Mouse (Mus musculus): Measurements from ENCODE around the gene Ifitm5. TPM values are rescaled to one million over a fixed set of nuclear protein-coding genes. Genes with fewer than 3 reads are reported as not detected.

The Ifitm5 gene
- polyA plus RNA-seq (2012; rRNA removed) = 1.5 and 1.6 TPM in 2 replicates

GRCm38 (mm10) chr7:140949824-140950530, at the start of gene Ifitm5:
Ifitm5 (minus strand) TSS chr7:140950291.

GRCm38 (mm10) chr7:140966921-140967320, 16.8 kb upstream of the Ifitm5 start, which contains the start of gene Ifitm1:
Ifitm1 (plus strand) TSS chr7:140967221.

GRCm38 (mm10) chr7:140955758-140956555, 5.9 kb upstream of the Ifitm5 start, which contains the start of the genes Gm45717 and Ifitm2:
Gm45717 (minus strand) TSS chr7:140955937.
Ifitm2 (minus strand) TSS chr7:140955987.

GRCm38 (mm10) chr7:140941222-140942051, 8.7 kb downstream of the Ifitm5 start, which contains the start of gene Pgghg:
Pgghg (plus strand) TSS chr7:140941391.

GRCm38 (mm10) chr7:140920418-140921029, 29.6 kb downstream of the Ifitm5 start, which contains the start of gene Nlrp6:
Nlrp6 (plus strand) TSS chr7:140920902.

GRCm38 (mm10) chr7:140900220-140900619, 49.9 kb downstream of the Ifitm5 start, which contains the start of gene Cox8b:
Cox8b (minus strand) TSS chr7:140900446.

Other genes with a start within 250 kb of the Ifitm5 start
- 0.91 and 3.0 TPM in 2 replicates for gene Cyp2e1, start 186.6 kb downstream of the Ifitm5 start, polyA plus RNA-seq (2012; rRNA removed)
- gene Syce1, start 162.4 kb downstream of the Ifitm5 start, polyA plus RNA-seq (2012; rRNA removed) = 0.07 and 0.17 TPM in 2 replicates
- 0.09 and 0.19 TPM in 2 replicates for gene Zfp941, start 128.1 kb downstream of the Ifitm5 start, polyA plus RNA-seq (2012; rRNA removed)
- gene Urah, start 115.3 kb downstream of the Ifitm5 start, polyA plus RNA-seq (2012; rRNA removed) = 63.2 and 78.4 TPM in 2 replicates
- gene Scgb1c1, start 104.7 kb downstream of the Ifitm5 start, polyA plus RNA-seq (2012; rRNA removed) = not detected in 2 replicates
- gene Odf3, start 102.5 kb downstream of the Ifitm5 start, polyA plus RNA-seq (2012; rRNA removed) = not detected in 2 replicates
- 2.8 TPM in 1 of 2 replicates, not detected in the other for gene Gm45785, start 94.0 kb downstream of the Ifitm5 start, polyA plus RNA-seq (2012; rRNA removed)
- 109 and 117 TPM in 2 replicates for gene Ric8a, start 93.3 kb downstream of the Ifitm5 start, polyA plus RNA-seq (2012; rRNA removed)
- gene Bet1l, start 92.7 kb downstream of the Ifitm5 start, polyA plus RNA-seq (2012; rRNA removed) = 23.7 and 24.1 TPM in 2 replicates
- gene Psmd13, start 68.3 kb downstream of the Ifitm5 start, polyA plus RNA-seq (2012; rRNA removed) = 53.8 and 58.2 TPM in 2 replicates
- 29.5 and 34.3 TPM in 2 replicates for gene Sirt3, start 68.0 kb downstream of the Ifitm5 start, polyA plus RNA-seq (2012; rRNA removed)
- 3.4 and 4.0 TPM in 2 replicates for gene Cox8b, start 49.8 kb downstream of the Ifitm5 start, polyA plus RNA-seq (2012; rRNA removed)
- 82.3 and 99.4 TPM in 2 replicates for gene Nlrp6, start 29.4 kb downstream of the Ifitm5 start, polyA plus RNA-seq (2012; rRNA removed)
- gene Pgghg, start 8.9 kb downstream of the Ifitm5 start, polyA plus RNA-seq (2012; rRNA removed) = 40.3 and 53.5 TPM in 2 replicates
- not detected in 2 replicates for gene Gm45717, start 5.6 kb upstream of the Ifitm5 start, polyA plus RNA-seq (2012; rRNA removed)
- gene Ifitm2, start 5.7 kb upstream of the Ifitm5 start, polyA plus RNA-seq (2012; rRNA removed) = 481 and 681 TPM in 2 replicates
- 83.6 and 107 TPM in 2 replicates for gene Ifitm1, start 16.9 kb upstream of the Ifitm5 start, polyA plus RNA-seq (2012; rRNA removed)
- 135 and 161 TPM in 2 replicates for gene Ifitm3, start 60.5 kb upstream of the Ifitm5 start, polyA plus RNA-seq (2012; rRNA removed)
- 1.1 and 2.9 TPM in 2 replicates for gene Ifitm6, start 67.6 kb upstream of the Ifitm5 start, polyA plus RNA-seq (2012; rRNA removed)
- not detected in 2 replicates for gene Gm17387, start 78.8 kb upstream of the Ifitm5 start, polyA plus RNA-seq (2012; rRNA removed)
- gene B4galnt4, start 110.8 kb upstream of the Ifitm5 start, polyA plus RNA-seq (2012; rRNA removed) = 3.7 and 5.0 TPM in 2 replicates
- 141 and 148 TPM in 2 replicates for gene Pkp3, start 127.9 kb upstream of the Ifitm5 start, polyA plus RNA-seq (2012; rRNA removed)
- gene Sigirr, start 150.3 kb upstream of the Ifitm5 start, polyA plus RNA-seq (2012; rRNA removed) = 41.9 and 54.5 TPM in 2 replicates
- gene Ano9, start 167.5 kb upstream of the Ifitm5 start, polyA plus RNA-seq (2012; rRNA removed) = 60.4 and 80.5 TPM in 2 replicates
- gene Ptdss2, start 172.1 kb upstream of the Ifitm5 start, polyA plus RNA-seq (2012; rRNA removed) = 29.2 and 32.7 TPM in 2 replicates
- gene Rnh1, start 222.6 kb upstream of the Ifitm5 start, polyA plus RNA-seq (2012; rRNA removed) = 140 and 158 TPM in 2 replicates
- gene Hras, start 243.7 kb upstream of the Ifitm5 start, polyA plus RNA-seq (2012; rRNA removed) = 86.0 and 86.1 TPM in 2 replicates
- 11.4 and 11.6 TPM in 2 replicates for gene Lrrc56, start 243.9 kb upstream of the Ifitm5 start, polyA plus RNA-seq (2012; rRNA removed)

Measured in colon, adult 2 months (tissue).